Mouse (Mus musculus) small intestine, adult 2 months (tissue): ENCODE results near the gene Hs1bp3.

Experiments
- CTCF ChIP-seq: fragments of 200-500 bp; IDR thresholded peaks from 2 replicates; pipeline ENCODE4 v1.5.1; 2012; ENCODE audit warnings: low read depth, mild to moderate bottlenecking, control low read depth, inconsistent platforms, low read length, moderate library complexity, mixed read lengths; ENCODE audit not compliant: insufficient replicate concordance, insufficient read length; ENCODE audit errors: extremely low read depth
- POLR2A ChIP-seq: fragments of 200-500 bp; IDR thresholded peaks from 2 replicates; pipeline ENCODE4 v1.6.1; 2012; ENCODE audit warnings: low read depth, mild to moderate bottlenecking, control low read depth, inconsistent platforms, low read length, moderate library complexity

DNA sequence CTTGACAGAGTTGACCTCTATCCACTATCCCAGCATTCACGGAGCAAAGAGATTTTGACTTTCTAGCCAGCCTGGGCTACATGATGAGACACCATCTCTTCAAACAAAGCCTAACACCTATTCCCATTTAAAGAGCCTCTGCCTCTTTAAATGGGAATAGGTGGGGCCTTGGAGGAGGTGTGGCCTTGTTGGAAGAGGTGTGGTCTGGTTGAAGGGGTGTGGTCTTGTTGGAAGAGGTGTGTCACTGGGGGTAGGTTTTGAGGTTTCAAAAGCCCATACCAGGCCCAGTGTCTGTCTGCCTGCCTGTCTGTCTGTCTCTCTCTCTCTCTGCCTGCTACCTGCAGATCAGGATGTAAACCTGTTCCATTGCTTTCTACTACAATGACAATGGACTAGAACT, 6.3 kb upstream of the Hs1bp3 start:
- TF ChIP-seq CTCF = no peak
- no peak for TF ChIP-seq POLR2A
